Mouse (Mus musculus) intestine, postnatal 0 days (tissue): ENCODE data around the gene Egfl8. TPM values are rescaled to one million over a fixed set of nuclear protein-coding genes. Genes with fewer than 3 reads are reported as not detected.
A peak's percentile ranks its signal among the peaks of the same experiment; 100 is the strongest.

ENCODE experiments used
- ATAC-seq: fragments of 200-750 bp; cut with Nextera tagmentation; 2 replicates; pipeline ENCODE4 v1.8.0; 2017; ENCODE audit warnings: mild to moderate bottlenecking, moderate TSS enrichment, moderate library complexity
- H3K27ac ChIP-seq: fragments of 300-500 bp; sonication (generic); 2 replicates; pipeline ENCODE4 v1.5.1; 2014; ENCODE audit warnings: mild to moderate bottlenecking, low read depth, low read length, moderate library complexity
- H3K27me3 ChIP-seq: fragments of 300-500 bp; sonication (generic); replicated peaks from 2 replicates; pipeline ENCODE4 v1.6.1; 2014; ENCODE audit warnings: low read length, mixed read lengths; ENCODE audit not compliant: control insufficient read depth, insufficient read depth
- H3K36me3 ChIP-seq: fragments of 300-500 bp; sonication (generic); 2 replicates; pipeline ENCODE4 v1.6.1; 2014; ENCODE audit warnings: mild to moderate bottlenecking, moderate library complexity; ENCODE audit not compliant: control insufficient read depth, insufficient read depth
- H3K4me1 ChIP-seq: fragments of 300-500 bp; sonication (generic); replicated peaks from 2 replicates; pipeline ENCODE4 v1.6.1; 2014; ENCODE audit warnings: antibody characterized with exemption, low read length, mixed read lengths; ENCODE audit not compliant: control insufficient read depth, insufficient read depth
- H3K4me2 ChIP-seq: fragments of 300-500 bp; sonication (generic); replicated peaks from 2 replicates; pipeline ENCODE4 v1.6.1; 2014; ENCODE audit warnings: low read depth, mild to moderate bottlenecking, moderate library complexity
- H3K4me3 ChIP-seq: fragments of 300-500 bp; sonication (generic); 2 replicates; pipeline ENCODE4 v1.5.1; 2014; ENCODE audit warnings: low read depth, low read length
- H3K9ac ChIP-seq: fragments of 300-500 bp; sonication (generic); 2 replicates; pipeline ENCODE4 v1.6.1; 2014; ENCODE audit warnings: mild to moderate bottlenecking, low read depth, low read length
- H3K9me3 ChIP-seq: fragments of 300-500 bp; sonication (generic); 2 replicates; pipeline ENCODE4 v1.6.1; 2016; ENCODE audit warnings: mixed run types; ENCODE audit not compliant: control insufficient read depth
- CTCF ChIP-seq: sonication (generic); IDR thresholded peaks from 2 replicates; pipeline ENCODE4 v1.5.1; 2016; ENCODE audit warnings: low read depth, mild to moderate bottlenecking, control low read depth, antibody characterized with exemption, moderate library complexity
- WGBS: fragments of 180-500 bp; shearing (Covaris S2); extraction: QIAGEN DNeasy Blood & Tissue Kit; methylation state at CpG from one replicate; pipeline ENCODE4 v1.1.7; 2014; 5-methylcytosine and 5-hydroxymethylcytosine counted together
- polyA plus RNA-seq: library from polyadenylated mRNA; unstranded; fragments of >200 nt; fragmentation: Nextera tagmentation; extraction: Ambion mirVana; gene quantifications from 2 replicates; pipeline ENCODE4 v1.2.1, GENCODE M21; 2015

The Egfl8 gene
- polyA plus RNA-seq, 1 experiment from 2014 or later, result 2.5 TPM

GRCm38 (mm10) chr17:34627943-34628643 is 12.3 kb upstream of the Egfl8 start, which contains the start of gene Ppt2:
Ppt2 (minus strand) TSS chr17:34628510.
- Histone ChIP-seq H3K27ac (peak within 1 kb of the TSS; percentile 87), H3K4me2 (peak within 1 kb of the TSS; percentile 95), H3K4me3 (peak within 1 kb of the TSS; percentile 66), H3K9me3 (no peaks in the 10 kb centered on the region), H3K4me1 (peaks cover 9% of the 10 kb centered on the region), H3K36me3 (0 out of 2 replicates have a peak, but pooled peaks cover under 1% of the 10 kb centered on the region), H3K9ac (peak within 1 kb of the TSS; percentile 65), H3K27me3 (peaks cover 16% of the 10 kb centered on the region)
- no peak for TF ChIP-seq CTCF
- ATAC-seq, result no peak
- 2% methylated on average over 29 of the region's 29 CpGs for WGBS

GRCm38 (mm10) chr17:34627093-34627942 is 11.5 kb upstream of the Egfl8 start:
- peak overlapping the region; percentile 65 for H3K9ac ChIP-seq

GRCm38 (mm10) chr17:34626773-34627092 is 11.0 kb upstream of the Egfl8 start:
- Histone ChIP-seq H3K36me3 (peaks cover 14% of the 10 kb centered on the region), H3K9ac (peak overlapping the region; percentile 65), H3K4me2 (peak overlapping the region; percentile 95), H3K4me3 (peak overlapping the region; percentile 66), H3K27me3 (peaks cover 16% of the 10 kb centered on the region), H3K9me3 (no peaks in the 10 kb centered on the region), H3K4me1 (peaks cover 9% of the 10 kb centered on the region), H3K27ac (peak overlapping the region; percentile 87)
- ATAC-seq, result no peak
- peak; percentile 77 for TF ChIP-seq CTCF
- 1% methylated on average over 15 of the region's 18 CpGs for WGBS

More at GRCm38 (mm10) chr17:34627093-34627942, 11.5 kb upstream of the Egfl8 start:
- Histone ChIP-seq H3K4me3 (peak overlapping the region; percentile 66), H3K27me3 (peaks cover 16% of the 10 kb centered on the region), H3K9me3 (no peaks in the 10 kb centered on the region), H3K36me3 (peaks cover 8% of the 10 kb centered on the region; the same call in 1 of the 2 replicates), H3K4me1 (peaks cover 9% of the 10 kb centered on the region), H3K4me2 (peak overlapping the region; percentile 95), H3K27ac (peak overlapping the region; percentile 87)
- 1% methylated on average over 40 of the region's 45 CpGs for WGBS
- TF ChIP-seq CTCF, result no peak
- peak; percentile 66 for ATAC-seq

GRCm38 (mm10) chr17:34626062-34626772 is 10.4 kb upstream of the Egfl8 start:
- Histone ChIP-seq H3K27ac (peak overlapping the region; percentile 87), H3K9ac (peak overlapping the region; percentile 65), H3K27me3 (peaks cover 11% of the 10 kb centered on the region), H3K4me2 (peak overlapping the region; percentile 95), H3K9me3 (no peaks in the 10 kb centered on the region), H3K36me3 (peaks cover 18% of the 10 kb centered on the region), H3K4me1 (peaks cover 5% of the 10 kb centered on the region), H3K4me3 (peak overlapping the region; percentile 66)
- WGBS, result 52% methylated on average over 16 of the region's 16 CpGs
- TF ChIP-seq CTCF, result no peak
- no peak for ATAC-seq

GRCm38 (mm10) chr17:34624981-34625380 is 9.2 kb upstream of the Egfl8 start:
- H3K4me2 ChIP-seq, result no peak overlapping the region
- H3K36me3 ChIP-seq, result peaks cover 31% of the 10 kb centered on the region
- no peak for ATAC-seq
- H3K9me3 ChIP-seq, result no peaks in the 10 kb centered on the region
- no peak overlapping the region for H3K9ac ChIP-seq
- 96% methylated on average over 3 of the region's 3 CpGs for WGBS
- no peak for TF ChIP-seq CTCF
- no peak overlapping the region for H3K4me3 ChIP-seq
- H3K27ac ChIP-seq, result no peak overlapping the region
- peaks cover 2% of the 10 kb centered on the region; the same call in 1 of the 2 replicates for H3K4me1 ChIP-seq
- H3K27me3 ChIP-seq, result peaks cover 3% of the 10 kb centered on the region; the same call in 1 of the 2 replicates
